Mouse (Mus musculus): ENCODE results near the gene Dab1. TPM values are rescaled to one million over a fixed set of nuclear protein-coding genes. Genes with fewer than 3 reads are reported as not detected.
A peak's percentile ranks its signal among the peaks of the same experiment; 100 is the strongest.

Gene Dab1
- total RNA-seq, 2 experiments from 2014 or later = 155 to 170 TPM

GRCm38 (mm10) chr4:104705664-104706645, 1086.8 kb downstream of the Dab1 start:
- peak overlapping the region; percentile 76 for H3K27ac ChIP-seq
- DNase-seq (ENCODE audit: low spot score in 2 of 2) = no peak
- no peak for TF ChIP-seq CTCF (conservative IDR thresholded peaks at IDR 0.05)
- no peak overlapping the region for H3K4me3 ChIP-seq

GRCm38 (mm10) chr4:104712338-104713083, 1093.4 kb downstream of the Dab1 start:
- Histone ChIP-seq H3K27ac (no peak overlapping the region), H3K4me3 (no peak overlapping the region)
- no peak for DNase-seq (ENCODE audit: low spot score in 2 of 2)
- TF ChIP-seq CTCF (conservative IDR thresholded peaks at IDR 0.05) = no peak

DNA sequence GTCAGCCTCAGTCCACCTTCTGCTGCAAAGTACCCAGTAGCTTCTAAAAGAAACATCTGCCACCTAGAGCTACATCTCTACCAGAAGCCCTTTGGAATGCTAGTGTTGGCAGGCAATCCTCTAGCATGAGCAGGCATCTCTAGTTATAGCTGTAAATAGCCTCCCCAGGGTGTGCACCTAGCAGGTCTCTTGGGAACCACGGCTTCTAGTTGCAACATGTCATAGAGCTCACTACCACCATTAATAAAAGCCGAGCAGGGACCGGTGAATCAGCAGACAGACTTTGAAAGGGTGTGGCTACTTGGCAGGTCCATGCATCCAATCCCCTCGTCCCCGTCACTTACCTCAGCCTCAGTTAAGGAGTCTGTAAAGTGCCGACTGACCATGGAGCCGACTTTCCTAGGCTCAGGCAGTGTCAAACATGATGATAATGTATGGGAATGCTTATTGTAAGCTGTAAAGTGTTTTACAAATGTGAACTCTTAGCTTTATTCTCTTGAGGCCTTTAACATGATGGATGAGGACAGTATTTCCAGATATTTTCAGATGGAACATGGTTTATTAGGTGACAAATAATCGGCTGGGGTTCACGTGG, 1095.9 kb downstream of the Dab1 start:
- TF ChIP-seq CTCF (conservative IDR thresholded peaks at IDR 0.05) = no peak
- Histone ChIP-seq H3K27ac (peak overlapping the region; percentile 65), H3K4me3 (no peak overlapping the region)
- no peak for DNase-seq (ENCODE audit: low spot score in 2 of 2)

- Histone ChIP-seq H3K27ac (peak overlapping the region; percentile 76), H3K4me3 (no peak overlapping the region)
- DNase-seq (ENCODE audit: low spot score in 2 of 2) = no peak
- TF ChIP-seq CTCF (conservative IDR thresholded peaks at IDR 0.05) = no peak
Measured at GRCm38 (mm10) chr4:104715857-104716256, 1096.7 kb downstream of the Dab1 start.

GRCm38 (mm10) chr4:104716506-104716905, 1097.3 kb downstream of the Dab1 start:
- H3K27ac ChIP-seq = peak overlapping the region; percentile 76
- DNase-seq (ENCODE audit: low spot score in 2 of 2) = no peak
- no peak for TF ChIP-seq CTCF (conservative IDR thresholded peaks at IDR 0.05)
- no peak overlapping the region for H3K4me3 ChIP-seq

DNA sequence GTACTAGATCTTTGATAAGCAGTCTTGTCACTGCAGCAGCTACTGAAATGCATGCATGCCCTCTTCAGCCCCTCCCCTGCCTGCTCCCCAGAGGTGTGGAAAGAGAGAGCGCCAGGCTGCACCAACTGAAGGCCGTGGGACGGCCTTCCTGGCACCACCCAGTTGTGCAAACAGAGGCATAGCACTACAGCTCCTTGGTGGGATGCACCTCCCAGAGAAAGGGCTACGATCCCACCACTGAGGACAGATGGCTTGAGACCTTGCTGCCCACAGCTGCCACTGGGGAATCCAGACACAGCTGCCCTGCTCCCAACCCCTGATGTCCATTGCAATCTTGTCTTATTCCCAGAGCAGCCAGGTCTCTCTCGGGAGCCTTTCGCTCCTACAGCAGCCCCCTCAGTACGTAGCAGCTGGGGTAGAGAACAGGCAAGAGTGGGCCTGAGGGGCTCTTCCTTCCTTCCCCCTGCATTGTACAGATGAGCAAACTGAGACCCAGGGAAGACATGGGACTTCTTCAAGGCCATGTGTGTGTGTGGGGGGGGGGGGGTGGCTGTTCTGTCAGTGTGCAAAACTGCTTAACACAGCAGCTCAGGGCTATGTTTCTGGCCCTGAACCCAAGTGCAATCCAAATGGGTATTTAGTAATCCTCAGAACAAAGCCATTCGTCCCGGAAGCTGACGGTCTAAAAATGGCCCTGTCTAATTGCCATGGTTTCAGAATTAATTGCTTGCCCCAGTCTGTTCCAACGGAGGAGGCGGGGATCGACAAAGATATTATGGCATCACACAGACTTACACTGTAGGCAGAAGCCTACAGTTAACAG, 1100.0 kb downstream of the Dab1 start:
- Histone ChIP-seq H3K4me3 (no peak overlapping the region), H3K27ac (peak overlapping the region; percentile 92)
- TF ChIP-seq CTCF (conservative IDR thresholded peaks at IDR 0.05) = no peak
- peak; percentile 65 to 85 for DNase-seq (ENCODE audit: low spot score in 2 of 2)

DNA sequence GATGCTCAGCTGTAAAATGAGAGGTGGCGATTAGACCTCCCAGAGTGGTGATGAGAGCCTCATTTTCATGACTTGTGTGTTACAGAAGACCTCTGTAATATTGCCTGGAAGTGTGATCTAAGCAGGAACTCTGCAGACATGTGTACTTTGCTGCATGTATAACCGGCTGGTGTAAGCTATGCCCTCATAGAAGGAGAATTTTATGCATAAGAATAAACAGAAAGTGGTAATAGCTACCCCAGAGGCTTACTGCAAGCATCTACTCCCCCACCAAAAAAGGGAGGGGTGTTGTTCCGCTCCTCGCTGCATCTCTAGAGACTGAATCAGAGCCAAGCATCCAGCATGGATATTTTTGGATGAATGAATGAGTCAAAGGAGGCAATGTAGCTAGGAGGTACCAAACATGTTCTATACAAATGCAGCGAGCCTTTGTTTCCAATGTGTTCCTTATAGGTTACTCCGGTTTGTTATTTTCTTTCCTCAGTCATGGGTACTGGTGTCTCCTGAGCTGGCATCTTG, 1104.4 kb downstream of the Dab1 start:
- no peak for TF ChIP-seq CTCF (conservative IDR thresholded peaks at IDR 0.05)
- Histone ChIP-seq H3K4me3 (no peak overlapping the region), H3K27ac (peak overlapping the region; percentile 68)
- peak; percentile 50 to 73 for DNase-seq (ENCODE audit: low spot score in 2 of 2)

DNA sequence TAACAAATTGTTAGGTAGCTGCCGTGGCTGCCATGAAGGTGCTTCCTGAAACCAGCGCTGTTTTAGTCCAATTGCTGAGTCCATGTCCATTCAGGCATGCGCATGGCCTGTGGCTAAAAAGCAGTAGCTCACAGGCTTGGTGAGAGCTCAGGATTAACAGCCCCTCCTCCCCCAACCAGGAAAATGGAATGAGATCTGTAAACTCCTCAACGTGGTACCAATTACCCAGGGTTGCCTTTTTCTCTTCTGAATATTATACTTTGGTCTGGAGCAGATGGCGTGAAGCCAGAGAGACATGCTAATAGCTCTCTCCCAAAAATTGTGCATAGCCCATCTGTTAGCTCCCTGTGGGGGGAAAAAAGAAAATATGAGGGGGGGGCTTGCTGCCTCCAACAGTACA, 1105.1 kb downstream of the Dab1 start:
- DNase-seq (ENCODE audit: low spot score in 2 of 2) = no peak
- no peak overlapping the region for H3K4me3 ChIP-seq
- TF ChIP-seq CTCF (conservative IDR thresholded peaks at IDR 0.05) = no peak
- peak overlapping the region; percentile 56; the same call in 1 of the 2 replicates for H3K27ac ChIP-seq

GRCm38 (mm10) chr4:104725673-104726072, 1106.5 kb downstream of the Dab1 start:
- H3K27ac ChIP-seq = 0 out of 2 replicates have a peak overlapping the region, but pooled peaks have one; percentile 46
- peak; percentile 78 for TF ChIP-seq CTCF (conservative IDR thresholded peaks at IDR 0.05)
- no peak overlapping the region for H3K4me3 ChIP-seq
- DNase-seq (ENCODE audit: low spot score in 2 of 2) = peak in 1 of 2 experiments; percentile 64

GRCm38 (mm10) chr4:104729185-104729584, 1110.0 kb downstream of the Dab1 start:
- Histone ChIP-seq H3K27ac (no peak overlapping the region; the same call in 1 of the 2 replicates), H3K4me3 (no peak overlapping the region)
- no peak for TF ChIP-seq CTCF (conservative IDR thresholded peaks at IDR 0.05)
- DNase-seq (ENCODE audit: low spot score in 2 of 2) = no peak

GRCm38 (mm10) chr4:104746500-104746899, 1127.3 kb downstream of the Dab1 start:
- no peak for TF ChIP-seq CTCF (conservative IDR thresholded peaks at IDR 0.05)
- Histone ChIP-seq H3K4me3 (no peak overlapping the region), H3K27ac (no peak overlapping the region)
- DNase-seq (ENCODE audit: low spot score in 2 of 2) = no peak

GRCm38 (mm10) chr4:104754090-104754489, 1134.9 kb downstream of the Dab1 start:
- H3K27ac ChIP-seq = no peak overlapping the region

More at GRCm38 (mm10) chr4:104754090-104754489, 1134.9 kb downstream of the Dab1 start:
- TF ChIP-seq CTCF (conservative IDR thresholded peaks at IDR 0.05) = peak; percentile 24
- peak; percentile 29 to 35 for DNase-seq (ENCODE audit: low spot score in 2 of 2)
- no peak overlapping the region for H3K4me3 ChIP-seq

Data from layer of hippocampus, adult 2 months (tissue).